Mouse (Mus musculus) heart, postnatal 36 days (tissue): ENCODE measurements at regions not wholly inside any gene's neighbourhood (a gene's known extent, or its start where the extent isn't known, plus 50 kb on each side); places are given as distances from the start of the nearest gene placed in this dataset.
A peak's percentile ranks its signal among the peaks of the same experiment; 100 is the strongest.

Experiments used
- DNase-seq, 2 experiments: peaks; one replicate each; pipeline ENCODE4 v3.0.0; 2021 to 2022
- intact Hi-C: fragments of 180-260 bp; cut with DNase I; formaldehyde crosslinking; loops from one replicate; pipeline ENCODE4 v1.15.1; 2025

DNA sequence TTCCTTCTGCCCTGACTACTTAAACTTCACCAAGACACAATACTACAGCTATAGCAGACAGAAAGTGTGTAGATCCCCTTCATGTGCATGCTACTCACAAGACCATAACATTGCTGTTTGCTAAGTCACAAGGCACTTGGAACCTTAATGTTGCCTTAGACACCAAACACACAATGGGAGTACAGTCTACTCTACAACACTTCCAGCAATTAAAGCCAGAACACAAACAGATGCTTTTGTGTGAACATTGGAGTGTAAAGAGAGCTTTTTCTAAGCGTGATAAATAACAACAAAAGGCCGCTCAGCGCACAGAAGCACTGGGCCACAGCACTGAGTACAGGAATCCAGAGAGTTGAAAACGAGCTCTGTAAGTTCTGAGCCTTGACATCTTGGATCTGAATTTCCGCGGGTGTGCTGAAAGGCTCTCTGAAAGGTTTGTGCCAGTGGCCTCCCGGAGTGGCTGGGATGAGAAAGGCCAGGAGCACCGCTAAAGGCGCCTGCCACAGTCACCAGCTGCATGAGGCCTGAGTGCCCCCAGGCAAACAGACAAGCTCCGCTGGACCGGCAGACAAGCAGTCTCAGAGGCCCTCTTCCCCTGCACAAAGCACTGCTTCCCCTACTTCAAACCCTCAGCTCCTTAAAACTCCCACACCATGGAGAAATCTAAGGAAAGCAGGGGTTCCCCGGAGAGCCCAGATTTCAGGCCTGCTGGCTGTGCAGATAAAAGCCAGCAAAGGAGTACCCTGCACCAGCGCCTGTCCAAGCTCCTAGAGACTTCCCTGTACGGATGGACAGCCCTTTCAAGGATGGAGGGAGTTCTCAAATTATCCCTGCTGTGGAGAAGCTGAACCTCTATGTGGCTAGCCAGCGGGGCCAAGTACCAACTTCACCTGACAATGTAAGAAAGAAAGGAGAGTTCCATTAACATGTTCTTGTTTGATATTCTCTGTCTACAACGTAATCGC is 568.3 kb downstream of the 1700064H15Rik start:
- intact Hi-C loops, result loop anchor here (10.0 kb wide), 1 partner anchor 1225 kb away; no protein-coding TSS in a partner anchor
- no peak for DNase-seq

DNA sequence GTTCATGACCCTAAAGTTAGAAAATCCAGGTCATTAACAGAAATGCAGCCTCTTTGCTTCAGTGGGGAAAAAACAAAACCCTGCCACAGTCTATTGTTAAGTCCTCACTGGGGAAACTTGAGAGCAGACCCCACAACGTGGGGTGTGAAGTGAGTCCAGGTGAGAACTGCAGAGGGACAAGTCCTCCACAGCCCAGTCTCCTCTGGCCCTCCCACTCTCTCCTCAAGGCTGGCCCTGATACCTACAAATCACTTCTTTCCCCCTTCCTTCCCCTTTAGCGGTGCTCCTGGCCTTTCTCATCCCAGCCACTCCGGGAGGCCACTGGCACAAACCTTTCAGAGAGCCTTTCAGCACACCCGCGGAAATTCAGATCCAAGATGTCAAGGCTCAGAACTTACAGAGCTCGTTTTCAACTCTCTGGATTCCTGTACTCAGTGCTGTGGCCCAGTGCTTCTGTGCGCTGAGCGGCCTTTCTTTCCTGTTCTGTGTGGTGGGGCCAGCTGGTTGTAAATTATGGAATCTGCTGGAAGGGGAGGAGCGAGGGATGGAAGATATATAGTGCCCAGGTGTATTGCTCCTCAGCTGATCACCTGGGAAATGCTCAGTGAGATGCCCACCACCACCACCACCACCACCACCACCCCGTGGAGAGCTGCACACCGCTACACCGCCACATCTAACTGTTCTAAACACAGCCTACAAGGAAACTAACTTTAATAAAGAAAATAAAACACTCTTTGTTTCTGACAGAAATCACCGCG is 566.8 kb downstream of the 1700064H15Rik start:
- no peak for DNase-seq
- intact Hi-C loops, result loop anchor here (1.0 to 10.0 kb wide), 2 partner anchors 1012 to 1227 kb away; no protein-coding TSS in a partner anchor

DNA sequence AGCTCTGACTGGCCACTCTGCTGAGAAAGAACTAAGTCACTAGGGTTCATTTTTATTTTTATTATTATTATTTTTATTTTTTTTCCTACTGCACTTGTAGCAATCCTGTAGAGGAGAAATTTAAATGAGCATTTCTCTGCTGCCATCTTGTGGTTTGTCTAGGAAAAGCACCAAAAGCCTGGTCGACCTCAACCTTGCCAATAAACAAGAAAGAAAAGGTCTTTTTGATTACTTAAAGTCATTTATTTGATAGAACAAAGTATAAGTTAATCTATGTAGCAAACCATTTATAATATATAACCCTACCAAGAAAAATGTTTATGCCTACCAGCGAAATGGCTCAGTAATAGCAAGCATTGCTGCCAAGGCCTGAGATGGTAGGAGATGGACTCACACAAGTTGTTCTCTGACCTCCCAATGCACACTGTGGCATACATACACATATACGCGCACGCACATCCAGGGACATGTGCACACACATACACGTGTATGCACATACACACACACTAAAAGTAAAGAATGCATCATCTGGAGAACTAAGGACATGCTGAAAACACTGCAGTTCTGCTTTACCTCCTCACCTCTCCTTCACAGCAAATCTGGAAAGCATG is 566.1 kb downstream of the 1700064H15Rik start:
- DNase-seq, result peak; percentile 29 to 34
- intact Hi-C loops, result loop anchor here (1.0 to 10.0 kb wide), 2 partner anchors 1013 to 1228 kb away; no protein-coding TSS in a partner anchor

DNA sequence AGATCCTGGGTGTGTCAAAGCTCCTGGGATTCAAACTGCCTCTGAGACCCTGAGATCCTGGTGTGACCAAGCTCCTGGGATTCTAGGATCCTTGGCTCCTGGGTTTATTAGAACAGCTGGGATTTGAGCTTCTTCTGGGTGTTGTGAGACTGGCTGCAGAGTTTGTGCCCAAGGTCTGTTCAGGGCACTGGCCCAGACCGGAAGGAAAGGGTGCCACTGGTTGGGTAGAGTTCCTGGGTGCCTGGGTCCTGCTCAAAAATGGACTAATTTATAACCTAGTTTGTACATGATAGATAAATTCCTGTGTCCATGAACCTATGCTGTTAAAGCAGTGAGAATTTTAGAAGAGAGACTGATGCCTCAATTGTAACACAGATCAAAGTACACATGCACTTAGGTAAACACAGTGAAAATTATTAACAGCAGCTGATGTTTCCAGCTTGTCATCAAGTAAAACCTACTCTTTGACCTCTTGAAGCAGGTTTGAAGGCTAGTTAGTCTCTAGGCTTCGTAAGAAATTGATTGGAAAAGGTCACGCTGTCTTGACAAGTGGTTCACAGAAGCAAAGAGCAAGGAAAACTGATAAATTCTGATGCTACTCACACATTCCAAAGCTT is 561.2 kb downstream of the 1700064H15Rik start:
- no peak for DNase-seq
- intact Hi-C loops, result loop anchor here (10.0 kb wide), 1 partner anchor 1232 kb away; no protein-coding TSS in a partner anchor
